Mouse (Mus musculus) cerebellum, adult 2 months (tissue): ENCODE measurements around the gene Skap2.

Experiments used
- CTCF ChIP-seq: fragments of 200-500 bp; IDR thresholded peaks from 2 replicates; pipeline ENCODE4 v1.5.1; 2011; ENCODE audit warnings: low read depth, mild to moderate bottlenecking, control low read depth, low read length, moderate library complexity, borderline replicate concordance; ENCODE audit not compliant: insufficient read depth
- POLR2A ChIP-seq: fragments of 200-500 bp; IDR thresholded peaks from 2 replicates; pipeline ENCODE4 v1.6.1; 2011; ENCODE audit warnings: low read length, control low read depth, borderline replicate concordance; ENCODE audit not compliant: insufficient read depth

GRCm38 (mm10) chr6:51956048-51956792 lies 56.1 kb downstream of the Skap2 start:
- TF ChIP-seq CTCF (no peak), POLR2A (no peak)
